Mouse (Mus musculus) hindbrain, embryonic 11.5 days (tissue): Measurements from ENCODE around the gene Lcn5. TPM values are rescaled to one million over a fixed set of nuclear protein-coding genes. Genes with fewer than 3 reads are reported as not detected.
"Not testable (repeated sequence)": the region's sequence is repeated elsewhere in the genome, so short reads cannot be mapped to it uniquely, and the experiment has no call there.

Experiments
- ATAC-seq: fragments of 200-750 bp; cut with Nextera tagmentation; 2 replicates; pipeline ENCODE4 v1.8.0; 2017; ENCODE audit warnings: mild to moderate bottlenecking, moderate TSS enrichment, moderate library complexity; ENCODE audit not compliant: low FRiP score
- DNase-seq: peaks from one replicate; pipeline ENCODE4 v3.0.0-alpha.2; 2015; ENCODE audit warnings: low spot score
- H3K27ac ChIP-seq: fragments of 300-500 bp; sonication (generic); 2 replicates; pipeline ENCODE4 v1.5.1; 2014; ENCODE audit warnings: mild to moderate bottlenecking, low read depth, low read length
- H3K27me3 ChIP-seq: fragments of 300-500 bp; sonication (generic); 2 replicates; pipeline ENCODE4 v1.6.1; 2014; ENCODE audit warnings: mild to moderate bottlenecking, low read length, moderate library complexity, mixed read lengths; ENCODE audit not compliant: control insufficient read depth, insufficient read depth
- H3K36me3 ChIP-seq: fragments of 300-500 bp; sonication (generic); 2 replicates; pipeline ENCODE4 v1.6.1; 2014; ENCODE audit warnings: mild to moderate bottlenecking, low read length, moderate library complexity, mixed read lengths; ENCODE audit not compliant: control insufficient read depth, insufficient read depth
- H3K4me1 ChIP-seq: fragments of 300-500 bp; sonication (generic); replicated peaks from 2 replicates; pipeline ENCODE4 v1.6.1; 2014; ENCODE audit warnings: low read length, mixed read lengths; ENCODE audit not compliant: control insufficient read depth, insufficient read depth
- H3K4me2 ChIP-seq: fragments of 300-500 bp; sonication (generic); replicated peaks from 2 replicates; pipeline ENCODE4 v1.6.1; 2014; ENCODE audit warnings: mild to moderate bottlenecking, low read depth, low read length
- H3K4me3 ChIP-seq: fragments of 300-500 bp; sonication (generic); 2 replicates; pipeline ENCODE4 v1.5.1; 2014; ENCODE audit warnings: low read depth, low read length
- H3K9ac ChIP-seq: fragments of 300-500 bp; sonication (generic); 2 replicates; pipeline ENCODE4 v1.6.1; 2014; ENCODE audit warnings: low read depth, low read length
- H3K9me3 ChIP-seq: fragments of 300-500 bp; sonication (generic); 2 replicates; pipeline ENCODE4 v1.6.1; 2016; ENCODE audit warnings: low read length; ENCODE audit not compliant: control insufficient read depth
- WGBS: fragments of 180-500 bp; shearing (Covaris S2); extraction: QIAGEN DNeasy Blood & Tissue Kit; methylation state at CpG from one replicate; pipeline ENCODE4 v1.1.7; 2014; 5-methylcytosine and 5-hydroxymethylcytosine counted together
- polyA plus RNA-seq: library from polyadenylated mRNA; unstranded; fragments of >200 nt; fragmentation: Nextera tagmentation; extraction: Ambion mirVana; gene quantifications from 2 replicates; pipeline ENCODE4 v1.2.1, GENCODE M21; 2014

Lcn5 gene
- polyA plus RNA-seq, 1 experiment from 2014 or later, result not detected

DNA sequence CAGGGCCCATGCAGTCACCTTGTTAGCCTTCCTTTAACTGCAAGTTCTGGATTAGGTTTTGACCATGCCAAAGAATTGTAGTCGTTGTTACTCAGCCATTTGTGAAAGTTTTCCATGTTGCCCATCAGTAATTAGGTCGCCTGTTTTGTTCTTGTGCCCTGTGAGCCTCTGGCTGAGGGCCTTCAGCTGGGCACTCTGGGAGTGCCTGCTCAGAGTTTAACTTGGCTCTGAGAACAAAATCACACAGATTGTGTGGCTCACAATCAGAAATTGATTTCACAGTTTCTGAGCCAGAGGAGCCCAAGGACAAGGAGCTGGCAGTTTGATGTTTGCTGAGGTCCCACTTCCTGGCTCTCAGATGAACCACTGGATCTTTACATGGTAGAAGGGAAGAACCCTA is 52.0 kb downstream of the Lcn5 start:
- H3K4me1 ChIP-seq, H3K27me3 ChIP-seq, H3K9me3 ChIP-seq, H3K4me2 ChIP-seq, ATAC-seq, H3K27ac ChIP-seq, DNase-seq, H3K9ac ChIP-seq, H3K36me3 ChIP-seq, H3K4me3 ChIP-seq: not testable (repeated sequence)
- WGBS, result 71% methylated on average over 2 of the region's 2 CpGs

Other genes with a start within 250 kb of the Lcn5 start
- gene Fut7, start 234.7 kb upstream of the Lcn5 start, polyA plus RNA-seq, result 0.11 TPM in 1 of 2 replicates, not detected in the other
- gene Abca2, start 229.2 kb upstream of the Lcn5 start, polyA plus RNA-seq, result 3.5 and 3.7 TPM in 2 replicates
- gene Clic3, start 201.1 kb upstream of the Lcn5 start, polyA plus RNA-seq, result 0.57 TPM in 1 of 2 replicates, not detected in the other
- gene Paxx, start 196.9 kb upstream of the Lcn5 start, polyA plus RNA-seq, result 27.6 and 28.0 TPM in 2 replicates
- gene Ptgds, start 187.9 kb upstream of the Lcn5 start, polyA plus RNA-seq, result 0.39 and 0.64 TPM in 2 replicates
- gene Lcn12, start 164.0 kb upstream of the Lcn5 start, polyA plus RNA-seq, result not detected in 2 replicates
- 64.2 and 75.3 TPM in 2 replicates for gene Fbxw5, start 157.2 kb upstream of the Lcn5 start, polyA plus RNA-seq
- 4.0 and 6.1 TPM in 2 replicates for gene C8g, start 156.2 kb upstream of the Lcn5 start, polyA plus RNA-seq
- gene Traf2, start 111.0 kb upstream of the Lcn5 start, polyA plus RNA-seq, result 25.3 and 32.3 TPM in 2 replicates
- gene Edf1, start 100.1 kb upstream of the Lcn5 start, polyA plus RNA-seq, result 380 and 436 TPM in 2 replicates
- 3.0 and 4.2 TPM in 2 replicates for gene Mamdc4, start 83.1 kb upstream of the Lcn5 start, polyA plus RNA-seq
- 161 and 167 TPM in 2 replicates for gene Phpt1, start 82.7 kb upstream of the Lcn5 start, polyA plus RNA-seq
- 0.38 and 0.59 TPM in 2 replicates for gene Ajm1, start 76.2 kb upstream of the Lcn5 start, polyA plus RNA-seq
- 53.3 and 55.3 TPM in 2 replicates for gene Rabl6, start 49.4 kb upstream of the Lcn5 start, polyA plus RNA-seq
- 0.14 and 0.22 TPM in 2 replicates for gene Ccdc183, start 40.3 kb upstream of the Lcn5 start, polyA plus RNA-seq
- 17.6 and 18.0 TPM in 2 replicates for gene Tmem141, start 35.9 kb upstream of the Lcn5 start, polyA plus RNA-seq
- gene Fcna, start 29.9 kb upstream of the Lcn5 start, polyA plus RNA-seq, result 0.57 and 0.82 TPM in 2 replicates
- gene Lcn8, start 4.8 kb upstream of the Lcn5 start, polyA plus RNA-seq, result not detected in 2 replicates
- gene Lcn6, start 18.8 kb downstream of the Lcn5 start, polyA plus RNA-seq, result not detected in 2 replicates
- gene Lcn10, start 24.8 kb downstream of the Lcn5 start, polyA plus RNA-seq, result 0.20 TPM in 1 of 2 replicates, not detected in the other
- gene Obp2a, start 42.1 kb downstream of the Lcn5 start, polyA plus RNA-seq, result not detected in 2 replicates
- 65.1 and 71.6 TPM in 2 replicates for gene Bmyc, start 48.8 kb downstream of the Lcn5 start, polyA plus RNA-seq
- not detected in 2 replicates for gene Obp2b, start 79.1 kb downstream of the Lcn5 start, polyA plus RNA-seq
- not detected in 2 replicates for gene Lcn3, start 107.6 kb downstream of the Lcn5 start, polyA plus RNA-seq
- gene Lcn11, start 119.1 kb downstream of the Lcn5 start, polyA plus RNA-seq, result not detected in 2 replicates
- not detected in 2 replicates for gene Gm13539, start 124.3 kb downstream of the Lcn5 start, polyA plus RNA-seq
- not detected in 2 replicates for gene Glt6d1, start 157.9 kb downstream of the Lcn5 start, polyA plus RNA-seq
- not detected in 2 replicates for gene Lcn9, start 165.2 kb downstream of the Lcn5 start, polyA plus RNA-seq
- not detected in 2 replicates for gene Sohlh1, start 189.3 kb downstream of the Lcn5 start, polyA plus RNA-seq
- gene Kcnt1, start 205.8 kb downstream of the Lcn5 start, polyA plus RNA-seq, result 0.64 and 0.86 TPM in 2 replicates